Mouse (Mus musculus): ENCODE data around the gene Defb13. TPM values are rescaled to one million over a fixed set of nuclear protein-coding genes. Genes with fewer than 3 reads are reported as not detected.

The Defb13 gene
- polyA plus RNA-seq, 1 experiment from 2014 or later = not detected

DNA sequence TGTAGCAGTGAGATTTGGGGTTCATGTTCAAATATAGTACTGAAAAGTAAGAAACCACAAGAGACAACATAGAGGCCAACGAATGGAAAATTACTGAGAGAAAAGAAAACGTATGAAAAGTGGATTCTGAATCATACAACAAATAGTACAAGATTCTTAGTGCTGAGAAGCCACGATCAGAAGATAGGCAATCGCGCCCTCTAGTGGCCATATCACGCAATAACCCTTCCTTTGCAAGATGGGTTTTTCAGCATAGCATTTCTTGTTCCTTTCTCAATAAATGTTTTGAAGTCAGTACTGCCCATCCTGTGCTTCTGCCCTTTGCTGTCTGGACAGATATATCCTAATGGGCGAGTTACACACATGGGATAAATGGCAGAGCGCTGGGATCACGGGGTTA lies 8.8 kb downstream of the Defb13 start:
- Histone ChIP-seq H3K9ac (ENCODE audit: low read depth, low read length) (no peak overlapping the region), H3K36me3 (ENCODE audit: control insufficient read depth, insufficient read depth, low read length) (no peaks in the 10 kb centered on the region), H3K4me2 (ENCODE audit: low read length) (no peak overlapping the region), H3K4me3 (ENCODE audit: low read depth, low read length) (no peak overlapping the region), H3K4me1 (ENCODE audit: control insufficient read depth, insufficient read depth, low read length) (no peaks in the 10 kb centered on the region), H3K9me3 (replicated peaks; ENCODE audit: control insufficient read depth, low read length, poor library complexity, severe bottlenecking) (no peaks in the 10 kb centered on the region), H3K27me3 (ENCODE audit: control insufficient read depth, insufficient read depth, low read depth, low read length) (no peaks in the 10 kb centered on the region), H3K27ac (ENCODE audit: low read length) (no peak overlapping the region)
- 6% methylated on average over 9 of the region's 9 CpGs for WGBS
- ATAC-seq = no peak

DNA sequence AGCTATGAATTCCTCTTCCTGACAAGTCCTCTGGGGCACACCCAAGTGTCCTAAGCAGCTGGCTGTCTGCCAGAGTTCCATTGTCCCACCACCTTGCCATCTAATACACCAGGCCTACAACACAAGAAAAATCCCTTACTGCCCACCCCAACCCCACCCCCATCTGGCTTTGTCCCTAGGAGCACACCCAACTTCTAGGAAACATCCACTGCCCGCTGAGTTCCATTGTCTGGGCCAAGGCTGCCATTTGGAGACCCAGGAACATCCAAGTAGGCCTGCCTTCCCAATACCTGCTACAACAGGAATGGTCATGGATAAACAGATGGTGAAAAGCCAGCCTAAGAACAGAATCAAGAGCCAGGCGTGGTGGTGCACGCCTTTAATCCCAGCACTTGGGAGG lies 9.8 kb downstream of the Defb13 start:
- no peak for ATAC-seq
- Histone ChIP-seq H3K4me2 (ENCODE audit: low read length) (no peak overlapping the region), H3K4me3 (ENCODE audit: low read depth, low read length) (no peak overlapping the region), H3K27me3 (ENCODE audit: control insufficient read depth, insufficient read depth, low read depth, low read length) (no peaks in the 10 kb centered on the region), H3K9me3 (replicated peaks; ENCODE audit: control insufficient read depth, low read length, poor library complexity, severe bottlenecking) (no peaks in the 10 kb centered on the region), H3K4me1 (ENCODE audit: control insufficient read depth, insufficient read depth, low read length) (no peaks in the 10 kb centered on the region), H3K36me3 (ENCODE audit: control insufficient read depth, insufficient read depth, low read length) (no peaks in the 10 kb centered on the region), H3K9ac (ENCODE audit: low read depth, low read length) (no peak overlapping the region), H3K27ac (ENCODE audit: low read length) (no peak overlapping the region)
- WGBS = 77% methylated on average over 3 of the region's 3 CpGs

DNA sequence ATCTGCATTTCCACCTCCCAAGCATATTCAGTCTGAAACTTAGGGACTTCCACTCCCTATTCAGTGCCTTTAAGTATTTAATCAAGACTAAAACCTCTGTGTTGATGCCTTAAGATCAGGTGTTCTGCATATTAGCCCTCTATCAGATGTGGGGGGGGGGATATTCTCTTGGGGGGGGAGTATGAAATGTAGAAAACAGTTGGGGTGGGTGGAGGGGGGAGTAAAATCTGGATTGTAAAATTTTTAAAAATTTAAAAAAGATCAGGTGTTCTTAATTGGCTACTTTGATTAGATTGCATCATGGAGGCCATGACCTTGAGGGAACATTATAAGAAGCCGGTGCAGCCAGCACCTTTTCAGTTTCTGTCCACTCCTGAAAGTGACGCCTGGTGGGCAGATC lies 11.9 kb downstream of the Defb13 start, which contains the start of gene Fam90a1a:
Gene Fam90a1a, plus strand, starts transcription at position 301 of the 400 bp plus-strand sequence.
- H3K9ac ChIP-seq (ENCODE audit: low read depth, low read length) = no peak within 1 kb of the TSS
- H3K36me3 ChIP-seq (ENCODE audit: control insufficient read depth, insufficient read depth, low read length) = no peaks in the 10 kb centered on the region
- WGBS = 94% methylated on average over 2 of the region's 2 CpGs
- H3K4me2 ChIP-seq (ENCODE audit: low read length) = no peak within 1 kb of the TSS
- no peak within 1 kb of the TSS for H3K27ac ChIP-seq (ENCODE audit: low read length)
- no peak within 1 kb of the TSS for H3K4me3 ChIP-seq (ENCODE audit: low read depth, low read length)
- no peaks in the 10 kb centered on the region for H3K9me3 ChIP-seq (replicated peaks; ENCODE audit: control insufficient read depth, low read length, poor library complexity, severe bottlenecking)
- H3K27me3 ChIP-seq (ENCODE audit: control insufficient read depth, insufficient read depth, low read depth, low read length) = no peaks in the 10 kb centered on the region
- ATAC-seq = no peak
- H3K4me1 ChIP-seq (ENCODE audit: control insufficient read depth, insufficient read depth, low read length) = no peaks in the 10 kb centered on the region

DNA sequence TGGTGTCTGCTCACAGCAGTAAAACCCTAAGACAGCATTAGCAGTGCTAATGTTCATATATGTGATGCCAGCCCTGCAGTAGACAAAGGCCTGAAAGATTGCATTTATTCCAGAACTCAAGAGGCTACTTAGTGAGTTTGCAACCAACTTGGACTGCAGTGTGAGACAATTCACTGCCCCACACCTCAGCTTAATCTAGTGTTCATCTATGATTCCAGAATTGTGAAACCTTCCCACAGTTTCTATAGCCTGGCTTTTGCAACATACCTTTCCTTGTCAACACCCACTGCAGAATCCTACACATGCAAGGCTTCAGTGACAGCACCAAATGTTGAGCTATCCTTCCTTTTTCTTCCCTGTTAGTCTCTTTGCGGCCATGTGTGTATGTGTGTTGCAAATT lies 20.1 kb downstream of the Defb13 start:
- 75% methylated on average over 1 of the region's 1 CpGs for WGBS

DNA sequence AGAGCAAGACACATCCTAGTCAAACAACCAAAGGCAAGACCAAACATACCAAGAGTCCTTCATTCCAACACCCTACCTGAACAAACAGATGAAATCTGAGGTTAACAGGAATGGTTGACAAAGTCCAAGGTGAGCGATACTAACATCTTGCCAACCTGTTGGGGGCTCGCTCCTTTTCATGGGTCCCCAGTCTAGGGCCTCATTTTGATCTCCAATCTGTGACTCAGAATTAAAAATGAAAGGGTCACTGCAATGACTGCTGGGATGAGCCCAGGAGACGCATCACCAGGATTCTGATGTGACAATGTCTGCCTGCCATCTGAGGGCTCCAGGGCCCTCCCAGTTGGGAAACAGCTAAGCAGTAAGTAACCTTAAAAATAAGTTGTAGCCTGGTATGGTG lies 22.9 kb downstream of the Defb13 start, which contains the start of gene Ccdc70:
Gene Ccdc70, plus strand, starts transcription at position 301 of the 400 bp plus-strand sequence.
- Histone ChIP-seq H3K36me3 (ENCODE audit: control insufficient read depth, insufficient read depth, low read length) (no peaks in the 10 kb centered on the region), H3K4me3 (ENCODE audit: low read depth, low read length) (no peak within 1 kb of the TSS), H3K27ac (ENCODE audit: low read length) (no peak within 1 kb of the TSS), H3K9me3 (replicated peaks; ENCODE audit: control insufficient read depth, low read length, poor library complexity, severe bottlenecking) (no peaks in the 10 kb centered on the region), H3K9ac (ENCODE audit: low read depth, low read length) (no peak within 1 kb of the TSS), H3K4me1 (ENCODE audit: control insufficient read depth, insufficient read depth, low read length) (no peaks in the 10 kb centered on the region), H3K27me3 (ENCODE audit: control insufficient read depth, insufficient read depth, low read depth, low read length) (no peaks in the 10 kb centered on the region), H3K4me2 (ENCODE audit: low read length) (no peak within 1 kb of the TSS)
- no peak for ATAC-seq
- WGBS = 88% methylated on average over 3 of the region's 3 CpGs

More for the DNA sequence above, 20.1 kb downstream of the Defb13 start:
- Histone ChIP-seq H3K27ac (ENCODE audit: low read length) (no peak overlapping the region), H3K27me3 (ENCODE audit: control insufficient read depth, insufficient read depth, low read depth, low read length) (no peaks in the 10 kb centered on the region), H3K4me3 (ENCODE audit: low read depth, low read length) (no peak overlapping the region), H3K36me3 (ENCODE audit: control insufficient read depth, insufficient read depth, low read length) (no peaks in the 10 kb centered on the region), H3K9me3 (replicated peaks; ENCODE audit: control insufficient read depth, low read length, poor library complexity, severe bottlenecking) (no peaks in the 10 kb centered on the region), H3K4me2 (ENCODE audit: low read length) (no peak overlapping the region), H3K9ac (ENCODE audit: low read depth, low read length) (no peak overlapping the region), H3K4me1 (ENCODE audit: control insufficient read depth, insufficient read depth, low read length) (no peaks in the 10 kb centered on the region)
- no peak for ATAC-seq

DNA sequence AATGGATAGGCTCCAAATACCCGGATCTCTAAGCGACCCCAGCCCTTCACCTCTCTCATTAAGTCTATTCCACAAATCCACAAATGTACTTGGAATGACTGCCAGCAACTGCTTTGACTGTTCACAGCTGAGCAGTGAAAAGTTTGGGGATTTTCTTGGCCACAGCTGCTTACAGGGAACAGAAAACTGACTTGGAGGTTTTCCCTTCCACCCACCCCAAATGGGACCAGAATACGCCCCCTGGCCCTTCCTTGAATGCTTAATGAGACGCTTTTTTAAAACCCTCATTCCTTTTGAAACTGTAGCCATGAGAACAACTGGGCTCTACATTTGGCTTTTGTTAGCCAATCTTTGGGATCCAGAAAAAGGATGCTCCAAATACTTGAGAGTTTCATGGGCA lies 31.6 kb downstream of the Defb13 start:
- Histone ChIP-seq H3K27me3 (ENCODE audit: control insufficient read depth, insufficient read depth, low read depth, low read length) (no peaks in the 10 kb centered on the region), H3K9me3 (replicated peaks; ENCODE audit: control insufficient read depth, low read length, poor library complexity, severe bottlenecking) (no peaks in the 10 kb centered on the region), H3K4me1 (ENCODE audit: control insufficient read depth, insufficient read depth, low read length) (no peaks in the 10 kb centered on the region), H3K9ac (ENCODE audit: low read depth, low read length) (no peak overlapping the region), H3K4me2 (ENCODE audit: low read length) (no peak overlapping the region), H3K4me3 (ENCODE audit: low read depth, low read length) (no peak overlapping the region), H3K27ac (ENCODE audit: low read length) (no peak overlapping the region), H3K36me3 (ENCODE audit: control insufficient read depth, insufficient read depth, low read length) (no peaks in the 10 kb centered on the region)
- no peak; the same call in 1 of the 2 replicates for ATAC-seq
- 58% methylated on average over 4 of the region's 4 CpGs for WGBS

DNA sequence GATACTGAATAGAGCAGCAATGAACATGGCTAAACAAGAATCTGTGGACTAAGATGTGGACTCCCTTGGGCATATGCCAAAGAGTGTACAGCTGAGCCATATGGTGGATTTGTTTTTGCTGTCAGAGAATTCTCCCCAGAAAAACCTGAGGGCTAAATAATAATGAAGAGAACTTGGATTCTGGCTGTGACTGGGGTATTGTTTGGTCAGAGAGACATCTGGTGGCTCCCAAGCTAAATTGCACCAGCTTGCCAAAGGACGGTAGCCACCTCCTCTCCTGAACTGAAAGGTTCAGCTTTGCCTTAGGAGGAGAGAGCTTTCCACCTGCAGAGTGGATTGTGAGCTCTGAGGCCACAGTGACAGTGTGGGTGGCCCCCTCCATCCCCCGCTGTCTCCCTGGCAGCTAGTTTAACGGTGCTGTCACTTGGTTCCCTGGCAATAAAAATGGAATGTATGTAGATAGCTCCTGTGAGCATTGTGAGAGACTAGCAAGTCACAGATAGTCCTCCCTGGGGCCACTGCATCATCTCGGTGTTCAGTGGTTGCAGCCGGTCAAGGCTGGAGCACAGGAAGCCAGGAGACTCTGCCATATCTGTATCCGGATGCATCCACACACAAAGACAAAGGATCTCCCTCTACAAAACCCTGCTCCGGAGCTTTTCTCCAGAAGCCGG lies 35.2 kb downstream of the Defb13 start:
- Histone ChIP-seq H3K27me3 (ENCODE audit: control insufficient read depth, insufficient read depth, low read depth, low read length) (no peaks in the 10 kb centered on the region), H3K9ac (ENCODE audit: low read depth, low read length) (no peak overlapping the region), H3K4me3 (ENCODE audit: low read depth, low read length) (no peak overlapping the region), H3K36me3 (ENCODE audit: control insufficient read depth, insufficient read depth, low read length) (no peaks in the 10 kb centered on the region), H3K4me2 (ENCODE audit: low read length) (no peak overlapping the region), H3K9me3 (replicated peaks; ENCODE audit: control insufficient read depth, low read length, poor library complexity, severe bottlenecking) (no peaks in the 10 kb centered on the region), H3K27ac (ENCODE audit: low read length) (no peak overlapping the region), H3K4me1 (ENCODE audit: control insufficient read depth, insufficient read depth, low read length) (no peaks in the 10 kb centered on the region)
- WGBS = 59% methylated on average over 8 of the region's 8 CpGs
- peak; percentile 86 for ATAC-seq

DNA sequence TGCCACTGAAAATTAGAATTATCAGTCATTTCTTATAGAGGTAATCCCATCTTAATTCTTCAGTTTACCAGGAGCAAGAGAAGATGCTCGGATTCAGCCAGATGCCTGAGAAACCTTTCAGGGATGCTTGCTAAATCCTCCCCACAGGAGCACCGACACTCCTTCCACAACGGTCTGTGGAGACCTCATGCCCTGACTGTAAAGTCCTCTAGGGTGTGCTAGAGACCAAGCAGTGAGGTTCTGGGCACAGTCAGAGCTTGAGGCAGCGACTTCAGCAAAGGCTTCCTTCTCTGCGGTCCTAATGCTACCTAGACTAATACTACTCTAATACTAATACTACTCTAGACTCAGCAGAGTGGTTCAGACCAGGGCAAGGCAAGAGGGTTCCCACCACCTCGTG lies 45.6 kb downstream of the Defb13 start:
- peak; percentile 88 for ATAC-seq
- Histone ChIP-seq H3K27ac (ENCODE audit: low read length) (no peak overlapping the region), H3K9me3 (replicated peaks; ENCODE audit: control insufficient read depth, low read length, poor library complexity, severe bottlenecking) (no peaks in the 10 kb centered on the region), H3K4me3 (ENCODE audit: low read depth, low read length) (no peak overlapping the region), H3K36me3 (ENCODE audit: control insufficient read depth, insufficient read depth, low read length) (no peaks in the 10 kb centered on the region), H3K4me2 (ENCODE audit: low read length) (no peak overlapping the region), H3K4me1 (ENCODE audit: control insufficient read depth, insufficient read depth, low read length) (no peaks in the 10 kb centered on the region), H3K9ac (ENCODE audit: low read depth, low read length) (no peak overlapping the region), H3K27me3 (ENCODE audit: control insufficient read depth, insufficient read depth, low read depth, low read length) (no peaks in the 10 kb centered on the region)
- WGBS = 20% methylated on average over 6 of the region's 6 CpGs

DNA sequence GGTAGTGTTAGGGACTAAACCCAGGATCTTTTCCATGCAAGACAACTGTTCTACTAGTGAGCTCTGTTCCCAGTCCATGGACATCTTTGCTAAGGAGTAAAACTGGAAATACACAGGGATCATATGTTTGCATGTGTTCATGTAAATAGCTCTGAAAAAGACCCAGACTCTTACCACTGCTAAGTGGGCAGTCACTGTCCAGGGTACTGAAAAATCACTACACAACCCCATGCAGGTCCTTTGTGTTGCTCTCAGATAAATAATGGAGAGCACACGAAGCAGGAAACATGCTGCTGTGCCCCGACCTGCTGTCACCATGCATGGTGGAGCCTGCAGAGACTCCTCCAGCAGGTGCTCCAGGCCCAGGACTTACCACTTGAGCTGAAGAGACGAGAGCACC lies 48.6 kb downstream of the Defb13 start:
- 60% methylated on average over 3 of the region's 3 CpGs for WGBS
- no peak overlapping the region for H3K9ac ChIP-seq (ENCODE audit: low read depth, low read length)
- no peak overlapping the region for H3K4me2 ChIP-seq (ENCODE audit: low read length)
- H3K36me3 ChIP-seq (ENCODE audit: control insufficient read depth, insufficient read depth, low read length) = no peaks in the 10 kb centered on the region
- H3K9me3 ChIP-seq (replicated peaks; ENCODE audit: control insufficient read depth, low read length, poor library complexity, severe bottlenecking) = no peaks in the 10 kb centered on the region
- no peak for ATAC-seq
- H3K27ac ChIP-seq (ENCODE audit: low read length) = no peak overlapping the region
- H3K4me1 ChIP-seq (ENCODE audit: control insufficient read depth, insufficient read depth, low read length) = no peaks in the 10 kb centered on the region
- H3K4me3 ChIP-seq (ENCODE audit: low read depth, low read length) = no peak overlapping the region
- H3K27me3 ChIP-seq (ENCODE audit: control insufficient read depth, insufficient read depth, low read depth, low read length) = no peaks in the 10 kb centered on the region

Data from midbrain, embryonic 16.5 days (tissue).